Mouse (Mus musculus): ENCODE data around the gene Zswim4. TPM values are rescaled to one million over a fixed set of nuclear protein-coding genes. Genes with fewer than 3 reads are reported as not detected.

Gene Zswim4
- total RNA-seq, 2 experiments from 2014 or later = 3.2 to 4.2 TPM

GRCm38 (mm10) chr8:84230735-84231134 lies 6.1 kb downstream of the Zswim4 start:
- peak; percentile 49; the same call in 1 of the 2 replicates for ATAC-seq (replicated peaks; ENCODE audit: poor library complexity)

- ATAC-seq (replicated peaks; ENCODE audit: poor library complexity) = no peak; the same call in 1 of the 2 replicates
Observed at GRCm38 (mm10) chr8:84223322-84224029, 13.4 kb downstream of the Zswim4 start.

- peak; percentile 84 for ATAC-seq (replicated peaks; ENCODE audit: poor library complexity)
Observed at GRCm38 (mm10) chr8:84222566-84223165, 14.2 kb downstream of the Zswim4 start.

- ATAC-seq (replicated peaks; ENCODE audit: poor library complexity) = peak; percentile 58
Observed at GRCm38 (mm10) chr8:84220105-84220504, 16.8 kb downstream of the Zswim4 start.

GRCm38 (mm10) chr8:84218143-84218542 lies 18.7 kb downstream of the Zswim4 start:
- no peak for ATAC-seq (replicated peaks; ENCODE audit: poor library complexity)

GRCm38 (mm10) chr8:84217206-84217605 lies 19.6 kb downstream of the Zswim4 start:
- no peak for ATAC-seq (replicated peaks; ENCODE audit: poor library complexity)

GRCm38 (mm10) chr8:84213277-84213676 lies 23.6 kb downstream of the Zswim4 start:
- ATAC-seq (replicated peaks; ENCODE audit: poor library complexity) = no peak

GRCm38 (mm10) chr8:84211881-84212563 lies 24.8 kb downstream of the Zswim4 start:
- no peak for ATAC-seq (replicated peaks; ENCODE audit: poor library complexity)

- no peak for ATAC-seq (replicated peaks; ENCODE audit: poor library complexity)
Observed at GRCm38 (mm10) chr8:84211202-84211601, 25.7 kb downstream of the Zswim4 start.

- ATAC-seq (replicated peaks; ENCODE audit: poor library complexity) = peak; percentile 61
Observed at GRCm38 (mm10) chr8:84210167-84210791, 26.6 kb downstream of the Zswim4 start.

GRCm38 (mm10) chr8:84208381-84209380 lies 28.2 kb downstream of the Zswim4 start:
- ATAC-seq (replicated peaks; ENCODE audit: poor library complexity) = peak; percentile 35

GRCm38 (mm10) chr8:84207811-84208210 lies 29.0 kb downstream of the Zswim4 start:
- ATAC-seq (replicated peaks; ENCODE audit: poor library complexity) = peak; percentile 61

- ATAC-seq (replicated peaks; ENCODE audit: poor library complexity) = no peak
Observed at GRCm38 (mm10) chr8:84206666-84207065, 30.2 kb downstream of the Zswim4 start.

GRCm38 (mm10) chr8:84205073-84205472 lies 31.8 kb downstream of the Zswim4 start:
- ATAC-seq (replicated peaks; ENCODE audit: poor library complexity) = no peak

GRCm38 (mm10) chr8:84203975-84204772 lies 32.7 kb downstream of the Zswim4 start:
- peak; percentile 15 for ATAC-seq (replicated peaks; ENCODE audit: poor library complexity)

GRCm38 (mm10) chr8:84202938-84203917 lies 33.6 kb downstream of the Zswim4 start:
- ATAC-seq (replicated peaks; ENCODE audit: poor library complexity) = peak; percentile 33

GRCm38 (mm10) chr8:84202466-84202865 lies 34.4 kb downstream of the Zswim4 start:
- no peak for ATAC-seq (replicated peaks; ENCODE audit: poor library complexity)
